Mouse (Mus musculus): ENCODE measurements around the gene Elovl1. TPM values are rescaled to one million over a fixed set of nuclear protein-coding genes. Genes with fewer than 3 reads are reported as not detected.

Gene Elovl1
- 49.0 and 51.8 TPM in 2 replicates for polyA plus RNA-seq (2016; fragmentation: Nextera tagmentation; extraction: Ambion mirVana)

DNA sequence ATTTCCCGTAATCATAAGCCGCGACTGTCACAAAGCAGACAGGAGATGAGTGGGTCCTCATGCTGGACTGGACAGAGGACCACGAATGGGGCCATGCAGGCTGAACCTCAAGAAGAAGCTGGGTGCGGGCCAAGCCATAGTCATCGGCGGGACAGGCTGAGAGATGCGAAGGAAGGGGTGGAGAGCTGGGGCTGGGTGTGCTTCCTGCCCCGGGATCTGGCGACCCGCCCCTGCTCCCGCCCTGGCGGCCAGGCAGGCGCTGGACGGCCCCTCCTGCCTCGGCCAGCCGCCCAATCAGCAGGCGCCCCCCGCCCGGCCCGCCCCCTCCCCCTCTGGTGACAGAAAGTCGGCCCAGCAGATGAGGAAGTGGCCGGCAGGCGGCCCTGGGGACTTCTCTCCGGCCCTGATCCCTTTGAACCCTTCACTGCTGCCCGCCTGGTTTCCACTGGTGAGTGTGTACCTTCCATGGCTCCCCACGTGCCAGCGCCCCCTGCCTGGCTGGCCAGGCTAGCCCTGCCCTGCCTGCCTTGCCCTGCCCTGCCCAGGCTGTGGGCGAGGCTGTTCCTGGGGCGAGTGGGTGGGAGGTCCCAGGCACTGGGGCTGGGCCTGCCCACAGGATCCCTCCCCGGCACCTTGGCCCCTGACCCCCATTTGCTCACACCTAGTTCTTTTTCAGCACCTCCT, at the start of gene Elovl1:
Elovl1 (plus strand) TSS at position 326 of the 684 bp plus-strand sequence.
- WGBS, result under 1% methylated on average over 31 of the region's 31 CpGs
- Histone ChIP-seq H3K9me3 (no peaks in the 10 kb centered on the region), H3K27ac (peak within 1 kb of the TSS; percentile 93), H3K36me3 (peaks cover 47% of the 10 kb centered on the region), H3K4me3 (peak within 1 kb of the TSS; percentile 76), H3K27me3 (ENCODE audit: insufficient read depth, poor library complexity, severe bottlenecking) (no peaks in the 10 kb centered on the region), H3K4me1 (replicated peaks) (peaks cover 43% of the 10 kb centered on the region)
- peak; percentile 93 for DNase-seq (ENCODE audit: low spot score)

- H3K4me1 ChIP-seq (replicated peaks), result no peaks in the 10 kb centered on the region
- peaks cover 100% of the 10 kb centered on the region for H3K36me3 ChIP-seq
- 89% methylated on average over 7 of the region's 7 CpGs for WGBS
- H3K27me3 ChIP-seq (ENCODE audit: insufficient read depth, poor library complexity, severe bottlenecking), result no peaks in the 10 kb centered on the region
- H3K27ac ChIP-seq, result no peak overlapping the region
- DNase-seq (ENCODE audit: low spot score), result no peak
- no peak overlapping the region for H3K4me3 ChIP-seq
- H3K9me3 ChIP-seq, result no peaks in the 10 kb centered on the region
Observed at GRCm38 (mm10) chr4:118383271-118383670, 44.6 kb upstream of the Elovl1 start.

DNA sequence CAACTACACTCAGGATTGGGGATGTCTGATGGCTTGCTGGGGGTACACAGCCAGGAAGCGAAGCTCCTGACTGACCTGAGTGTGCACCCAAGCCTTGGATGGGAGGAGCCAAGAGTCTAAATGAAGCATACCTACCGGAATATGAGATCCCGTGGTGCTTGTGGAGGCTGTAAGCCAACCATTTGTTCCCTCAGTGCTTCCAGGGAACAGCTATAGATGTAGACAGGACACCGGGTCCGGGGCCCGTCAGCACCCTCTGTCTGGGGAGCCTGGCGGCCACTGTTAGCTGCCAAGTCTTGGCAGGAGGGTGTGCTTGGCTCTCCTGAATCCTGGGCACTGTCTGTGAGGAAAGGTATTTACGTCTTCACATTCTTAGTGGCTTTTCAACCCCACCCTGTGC, 40.6 kb upstream of the Elovl1 start:
- H3K4me3 ChIP-seq, result no peak overlapping the region
- no peaks in the 10 kb centered on the region for H3K27me3 ChIP-seq (ENCODE audit: insufficient read depth, poor library complexity, severe bottlenecking)
- no peak overlapping the region for H3K27ac ChIP-seq
- H3K4me1 ChIP-seq (replicated peaks), result no peaks in the 10 kb centered on the region
- H3K36me3 ChIP-seq, result peaks cover 100% of the 10 kb centered on the region
- WGBS, result 94% methylated on average over 8 of the region's 8 CpGs
- H3K9me3 ChIP-seq, result no peaks in the 10 kb centered on the region
- DNase-seq (ENCODE audit: low spot score), result no peak

- Histone ChIP-seq H3K9me3 (no peaks in the 10 kb centered on the region), H3K36me3 (peaks cover 100% of the 10 kb centered on the region), H3K4me3 (no peak overlapping the region), H3K4me1 (replicated peaks) (no peaks in the 10 kb centered on the region), H3K27me3 (ENCODE audit: insufficient read depth, poor library complexity, severe bottlenecking) (no peaks in the 10 kb centered on the region), H3K27ac (no peak overlapping the region)
- no peak for DNase-seq (ENCODE audit: low spot score)
- WGBS, result 94% methylated on average over 11 of the region's 11 CpGs
Observed at GRCm38 (mm10) chr4:118390146-118390545, 37.7 kb upstream of the Elovl1 start.

DNA sequence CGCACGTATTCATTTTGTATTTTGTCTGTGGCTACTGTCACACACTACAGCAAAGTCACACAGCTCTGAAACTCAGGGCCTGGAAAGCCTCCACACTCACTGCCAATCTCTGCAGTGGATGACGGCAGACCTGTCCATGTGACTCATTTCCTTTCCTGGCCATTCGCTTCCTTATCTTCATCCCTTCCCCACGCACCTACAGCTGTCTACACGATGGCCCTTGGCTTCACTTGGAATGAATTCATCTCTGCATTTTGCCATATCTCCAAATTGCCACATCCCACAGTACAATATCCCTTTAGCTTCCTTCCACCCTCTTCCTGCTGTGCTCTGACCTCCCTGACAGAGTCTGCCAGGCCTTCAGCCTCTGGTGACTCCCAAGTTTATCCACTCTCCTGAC, 33.4 kb upstream of the Elovl1 start:
- H3K9me3 ChIP-seq, result no peaks in the 10 kb centered on the region
- DNase-seq (ENCODE audit: low spot score), result no peak
- H3K4me1 ChIP-seq (replicated peaks), result no peaks in the 10 kb centered on the region
- no peak overlapping the region for H3K4me3 ChIP-seq
- 93% methylated on average over 6 of the region's 6 CpGs for WGBS
- no peaks in the 10 kb centered on the region for H3K27me3 ChIP-seq (ENCODE audit: insufficient read depth, poor library complexity, severe bottlenecking)
- H3K36me3 ChIP-seq, result peaks cover 100% of the 10 kb centered on the region
- no peak overlapping the region for H3K27ac ChIP-seq

DNA sequence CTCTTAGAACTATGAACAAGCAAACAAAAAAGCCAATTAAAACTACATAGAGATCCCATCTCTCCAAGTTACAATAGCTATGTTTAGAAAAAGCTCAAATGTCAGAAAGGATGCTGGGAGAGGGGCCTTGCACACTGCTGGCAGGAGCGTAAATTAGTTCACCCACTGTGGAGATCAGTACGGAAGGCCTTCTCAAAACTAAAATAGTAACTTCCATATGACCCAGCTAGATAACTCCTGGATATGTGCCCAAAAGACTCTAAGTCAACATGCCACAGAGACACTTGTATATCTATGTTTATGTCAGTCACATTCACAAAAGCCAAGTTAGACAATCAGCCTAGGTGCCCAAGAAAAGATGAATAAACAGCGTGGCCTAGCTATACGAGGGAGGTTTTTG, 32.6 kb upstream of the Elovl1 start:
- Histone ChIP-seq H3K9me3 (no peaks in the 10 kb centered on the region), H3K4me1 (replicated peaks) (no peaks in the 10 kb centered on the region), H3K27ac (no peak overlapping the region), H3K4me3 (no peak overlapping the region), H3K27me3 (ENCODE audit: insufficient read depth, poor library complexity, severe bottlenecking) (no peaks in the 10 kb centered on the region), H3K36me3 (peaks cover 100% of the 10 kb centered on the region)
- WGBS, result 91% methylated on average over 4 of the region's 4 CpGs
- no peak for DNase-seq (ENCODE audit: low spot score)

DNA sequence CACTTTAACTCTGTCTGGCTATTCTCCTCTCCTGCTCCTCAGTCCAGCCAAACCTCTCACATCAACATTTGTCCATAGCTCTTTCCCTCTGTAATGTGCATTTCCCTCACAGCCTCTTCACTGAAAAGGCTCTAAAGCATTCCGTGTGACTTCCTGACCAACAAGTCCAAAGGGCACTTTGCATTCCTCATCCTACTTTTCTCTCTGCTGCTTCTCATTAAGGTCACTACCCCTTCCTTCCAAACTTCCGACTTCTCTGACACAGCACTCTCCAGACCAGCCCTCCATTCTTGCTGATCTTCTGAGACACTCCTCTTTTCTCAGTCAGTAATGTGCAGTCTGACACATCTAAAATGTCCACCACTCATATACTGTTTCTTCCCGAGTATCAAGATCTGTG, 31.5 kb upstream of the Elovl1 start:
- no peak overlapping the region for H3K27ac ChIP-seq
- no peaks in the 10 kb centered on the region for H3K9me3 ChIP-seq
- H3K4me1 ChIP-seq (replicated peaks), result no peaks in the 10 kb centered on the region
- no peak for DNase-seq (ENCODE audit: low spot score)
- no peak overlapping the region for H3K4me3 ChIP-seq
- H3K27me3 ChIP-seq (ENCODE audit: insufficient read depth, poor library complexity, severe bottlenecking), result no peaks in the 10 kb centered on the region
- 85% methylated on average over 3 of the region's 3 CpGs for WGBS
- H3K36me3 ChIP-seq, result peaks cover 100% of the 10 kb centered on the region

DNA sequence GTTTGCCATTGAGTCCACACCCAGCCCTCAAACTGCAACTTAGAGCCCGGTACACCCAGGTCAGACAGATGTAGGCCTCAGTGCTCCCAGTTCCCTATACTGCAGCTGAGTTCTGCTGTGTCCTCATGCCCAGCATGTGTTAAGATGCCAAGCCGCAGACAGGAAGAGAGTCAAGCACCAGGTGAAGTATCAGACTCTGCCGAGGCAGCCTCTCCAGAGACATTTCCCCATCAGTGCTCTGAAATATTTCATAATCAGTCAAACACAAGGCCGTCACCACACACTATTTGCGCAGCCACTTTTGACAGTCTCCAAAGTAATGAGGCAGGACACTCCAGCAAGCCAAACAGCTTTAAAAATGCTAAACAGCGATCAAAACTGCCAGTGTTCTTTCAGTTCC, 29.5 kb upstream of the Elovl1 start:
- Histone ChIP-seq H3K4me3 (no peak overlapping the region), H3K36me3 (peaks cover 100% of the 10 kb centered on the region), H3K9me3 (no peaks in the 10 kb centered on the region), H3K27ac (no peak overlapping the region), H3K4me1 (replicated peaks) (no peaks in the 10 kb centered on the region), H3K27me3 (ENCODE audit: insufficient read depth, poor library complexity, severe bottlenecking) (no peaks in the 10 kb centered on the region)
- DNase-seq (ENCODE audit: low spot score), result no peak
- WGBS, result 95% methylated on average over 6 of the region's 6 CpGs

DNA sequence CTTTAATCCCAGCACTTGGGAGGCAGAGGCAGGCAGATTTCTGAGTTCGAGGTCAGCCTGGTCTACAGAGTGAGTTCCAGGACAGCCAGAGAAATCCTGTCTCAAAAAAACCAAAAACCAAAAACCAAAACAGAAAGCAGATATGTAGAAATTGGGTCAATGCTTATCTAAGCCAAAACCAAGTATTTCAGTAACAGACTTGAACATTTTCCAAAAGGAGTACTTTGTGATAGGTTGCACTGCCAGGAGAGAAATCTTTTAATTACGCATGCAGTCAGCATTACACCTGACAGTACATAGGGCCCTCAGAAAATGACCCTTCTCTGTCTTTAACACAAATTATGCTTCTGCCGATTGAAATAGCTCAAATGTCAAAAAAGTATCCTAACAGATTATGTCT, 26.5 kb upstream of the Elovl1 start:
- no peaks in the 10 kb centered on the region for H3K4me1 ChIP-seq (replicated peaks)
- H3K27me3 ChIP-seq (ENCODE audit: insufficient read depth, poor library complexity, severe bottlenecking), result no peaks in the 10 kb centered on the region
- no peak for DNase-seq (ENCODE audit: low spot score)
- H3K27ac ChIP-seq, result no peak overlapping the region
- H3K4me3 ChIP-seq, result no peak overlapping the region
- H3K36me3 ChIP-seq, result peaks cover 89% of the 10 kb centered on the region
- 94% methylated on average over 3 of the region's 3 CpGs for WGBS
- H3K9me3 ChIP-seq, result no peaks in the 10 kb centered on the region

DNA sequence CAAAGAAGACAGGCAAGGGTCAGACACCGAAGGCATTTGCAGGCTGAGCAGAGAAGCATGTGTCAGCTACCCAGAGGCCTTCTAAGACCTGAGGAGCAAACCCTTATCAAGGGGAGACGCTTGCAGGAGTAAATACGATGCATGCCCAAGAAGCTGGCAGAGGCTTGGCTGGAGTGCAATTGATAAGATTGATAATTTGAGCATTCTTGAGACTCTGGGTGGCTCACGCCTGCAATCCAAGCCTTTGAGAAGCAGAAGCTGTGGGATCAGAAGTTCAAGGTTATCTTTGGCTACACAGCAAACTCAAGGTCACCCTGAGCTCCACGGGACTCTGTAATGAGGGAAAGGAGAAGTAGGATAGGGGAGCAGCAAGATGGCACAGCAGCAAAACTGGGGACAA, 26.0 kb upstream of the Elovl1 start:
- Histone ChIP-seq H3K9me3 (no peaks in the 10 kb centered on the region), H3K4me3 (no peak overlapping the region), H3K36me3 (peaks cover 84% of the 10 kb centered on the region), H3K4me1 (replicated peaks) (no peaks in the 10 kb centered on the region), H3K27ac (no peak overlapping the region), H3K27me3 (ENCODE audit: insufficient read depth, poor library complexity, severe bottlenecking) (no peaks in the 10 kb centered on the region)
- 92% methylated on average over 5 of the region's 5 CpGs for WGBS
- DNase-seq (ENCODE audit: low spot score), result no peak

DNA sequence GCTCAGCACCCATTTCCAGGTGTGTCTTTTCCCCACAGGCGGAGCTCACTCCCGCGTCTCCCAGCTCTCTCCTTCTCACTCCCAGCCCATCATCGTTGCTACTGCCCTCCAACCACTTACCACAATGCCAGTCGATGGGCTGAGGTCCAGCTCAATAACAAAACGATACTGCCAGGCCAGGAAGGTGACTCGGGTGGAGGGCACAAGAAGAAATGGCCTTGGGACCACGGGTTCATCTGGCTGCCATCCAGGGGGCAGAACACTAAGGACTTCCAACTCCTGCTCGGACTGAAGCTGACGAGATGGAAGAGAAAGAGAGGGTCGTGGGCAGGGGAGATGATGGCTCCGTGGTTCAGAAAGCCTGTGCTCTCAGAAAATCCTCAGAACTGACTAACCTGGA, 25.2 kb upstream of the Elovl1 start:
- whole genome bisulfite sequencing, result 93% methylated on average over 12 of the region's 12 CpGs
- no peak overlapping the region for H3K27ac ChIP-seq
- H3K4me1 ChIP-seq (replicated peaks), result no peaks in the 10 kb centered on the region
- H3K9me3 ChIP-seq, result no peaks in the 10 kb centered on the region
- no peaks in the 10 kb centered on the region for H3K27me3 ChIP-seq (ENCODE audit: insufficient read depth, poor library complexity, severe bottlenecking)
- H3K4me3 ChIP-seq, result no peak overlapping the region
- no peak for DNase-seq (ENCODE audit: low spot score)
- H3K36me3 ChIP-seq, result peaks cover 76% of the 10 kb centered on the region

DNA sequence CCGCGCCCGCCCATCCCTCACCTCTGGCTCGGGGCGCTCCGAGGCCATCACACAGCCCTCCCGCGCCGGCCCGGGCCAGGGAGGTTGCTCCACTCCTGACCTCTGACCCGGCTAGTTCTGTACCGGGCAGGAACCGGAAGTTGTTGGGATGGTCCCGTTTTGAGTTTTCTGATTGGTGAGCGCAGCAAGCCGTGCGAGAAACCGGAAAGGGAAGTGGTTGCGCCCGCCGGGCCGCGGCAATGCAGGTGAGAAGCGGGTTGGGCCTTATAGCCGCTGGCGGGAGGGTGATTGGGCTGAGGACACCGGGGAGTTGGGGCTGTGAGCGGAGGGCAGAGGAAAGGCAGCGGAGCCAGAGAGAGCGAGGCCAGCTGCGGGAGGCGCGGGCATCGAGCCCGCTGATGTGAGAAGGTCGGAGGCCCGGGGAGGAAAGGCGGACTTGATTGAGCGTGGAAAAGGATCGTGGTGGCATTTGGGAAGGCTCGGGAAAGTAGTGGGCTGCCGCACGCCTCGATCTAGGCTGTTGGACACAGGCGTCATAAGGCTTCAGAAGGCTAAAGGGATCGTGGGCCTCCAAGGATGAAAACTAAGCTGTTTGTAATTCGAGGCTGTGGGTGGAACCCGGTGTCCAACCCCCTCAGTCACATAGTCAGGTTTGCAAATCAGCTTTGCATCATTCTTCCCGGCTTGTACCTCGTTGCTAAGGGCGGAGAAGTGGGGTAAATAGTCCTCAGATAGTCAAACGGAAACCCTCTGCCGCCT, 18.6 kb upstream of the Elovl1 start, which contains the start of the genes Szt2 and Med8:
Szt2 (minus strand) TSS at position 132 of the 759 bp plus-strand sequence.
Med8 (plus strand) TSS at position 196 of the 759 bp plus-strand sequence.
- Histone ChIP-seq H3K9me3 (no peaks in the 10 kb centered on the region), H3K4me1 (replicated peaks) (peaks cover 17% of the 10 kb centered on the region), H3K27ac (peak within 1 kb of the TSS; percentile 90), H3K4me3 (peak within 1 kb of the TSS; percentile 76), H3K27me3 (ENCODE audit: insufficient read depth, poor library complexity, severe bottlenecking) (no peaks in the 10 kb centered on the region), H3K36me3 (peaks cover 54% of the 10 kb centered on the region)
- WGBS, result 1% methylated on average over 53 of the region's 53 CpGs
- DNase-seq (ENCODE audit: low spot score), result peak; percentile 92

GRCm38 (mm10) chr4:118410871-118411270, 17.0 kb upstream of the Elovl1 start:
- Histone ChIP-seq H3K27ac (no peak overlapping the region), H3K4me1 (replicated peaks) (peaks cover 17% of the 10 kb centered on the region), H3K27me3 (ENCODE audit: insufficient read depth, poor library complexity, severe bottlenecking) (no peaks in the 10 kb centered on the region), H3K4me3 (no peak overlapping the region), H3K36me3 (peaks cover 56% of the 10 kb centered on the region), H3K9me3 (no peaks in the 10 kb centered on the region)
- DNase-seq (ENCODE audit: low spot score), result no peak
- WGBS, result 92% methylated on average over 5 of the region's 5 CpGs
